Mouse (Mus musculus) spleen, adult 2 months (tissue): ENCODE data around the gene Tmem170.

ENCODE experiments used
- CTCF ChIP-seq: fragments of 200-500 bp; IDR thresholded peaks from 2 replicates; pipeline ENCODE4 v1.5.1; 2011; ENCODE audit warnings: mild to moderate bottlenecking, inconsistent platforms; ENCODE audit not compliant: insufficient read depth, insufficient read length, insufficient replicate concordance; ENCODE audit errors: extremely low read depth
- POLR2A ChIP-seq: fragments of 200-500 bp; IDR thresholded peaks from 2 replicates; pipeline ENCODE4 v1.6.1; 2011; ENCODE audit warnings: low read depth, low read length, inconsistent platforms

DNA sequence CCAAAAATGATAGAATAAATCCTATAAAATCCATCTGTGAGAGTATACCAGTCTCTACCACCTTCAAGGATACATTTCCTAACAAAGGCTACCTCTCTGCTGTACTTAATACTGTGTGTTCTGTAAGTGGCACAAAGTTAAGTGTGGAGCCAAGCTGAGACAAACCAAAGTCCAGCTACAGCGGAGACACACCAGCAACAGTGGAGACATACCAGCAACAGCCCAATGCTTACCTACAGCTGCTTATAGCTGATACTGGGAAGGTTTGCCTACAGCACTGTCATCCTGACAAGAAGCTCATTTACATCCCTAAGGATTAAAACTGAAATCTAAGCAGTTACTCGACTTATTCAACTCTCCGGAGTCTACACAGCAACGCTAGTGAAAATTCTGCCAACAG is 44.6 kb downstream of the Tmem170 start:
- no peak for TF ChIP-seq POLR2A
- no peak for TF ChIP-seq CTCF
